Mouse (Mus musculus): ENCODE measurements around the gene Zfp266.
"Not testable (repeated sequence)": the region's sequence is repeated elsewhere in the genome, so short reads cannot be mapped to it uniquely, and the experiment has no call there.

Gene Zfp266

GRCm38 (mm10) chr9:20521306-20521957 lies at the start of gene Zfp266:
Gene Zfp266, minus strand, starts transcription at chr9:20521417.
- DNase-seq (ENCODE audit: low spot score): peak; percentile 90

DNA sequence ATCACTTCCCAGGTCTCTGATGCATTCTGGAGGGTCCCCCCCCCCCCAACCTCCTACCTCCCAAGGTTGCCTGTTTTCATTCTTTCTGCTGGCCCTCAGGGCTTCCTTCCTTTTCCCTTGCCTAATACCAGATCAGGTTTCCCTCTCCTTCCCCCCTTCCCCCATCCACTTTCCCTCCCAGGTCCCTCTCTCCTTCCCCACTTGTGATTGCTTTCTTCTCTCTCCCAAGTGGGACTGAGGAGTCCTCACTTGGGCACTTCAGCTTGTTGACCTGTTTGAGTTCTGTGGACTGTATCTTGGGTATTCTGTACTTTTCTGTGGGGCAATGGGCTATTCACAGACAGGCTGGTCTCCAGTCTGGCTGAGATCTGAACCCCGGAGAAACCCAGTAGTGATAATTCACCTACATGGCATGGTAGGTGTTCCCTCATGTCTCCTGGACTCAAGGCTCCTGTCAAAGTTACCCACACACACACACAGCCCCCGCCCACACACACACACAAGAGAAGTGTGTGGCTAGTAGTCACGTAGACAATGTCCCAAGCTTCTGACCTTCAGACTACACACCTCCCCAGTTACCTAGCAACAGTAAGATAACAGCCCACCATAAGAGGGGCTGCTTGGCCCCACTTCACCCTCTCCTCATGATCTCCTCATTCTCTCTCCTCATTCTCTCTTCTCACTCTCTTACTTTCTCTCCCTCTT lies 44.3 kb upstream of the Zfp266 start:
- not testable (repeated sequence) for DNase-seq (ENCODE audit: low spot score)

DNA sequence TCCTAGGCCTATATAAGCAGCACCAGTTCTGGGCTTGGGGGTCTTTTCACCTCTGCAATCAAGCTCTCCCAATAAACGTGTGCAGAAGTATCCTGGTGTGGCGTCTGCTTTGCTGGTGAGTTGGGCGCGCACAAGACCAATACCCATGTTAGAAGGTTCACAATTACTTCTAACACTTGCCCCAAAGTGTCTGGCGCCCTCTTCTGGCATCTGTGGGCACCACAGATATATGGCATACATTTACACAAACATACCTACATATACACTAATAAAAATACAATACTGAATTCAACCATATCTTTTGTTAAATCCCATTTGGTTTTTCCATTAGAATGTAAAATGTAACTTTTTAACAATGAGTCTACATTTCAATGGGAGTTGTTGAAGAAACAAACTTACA lies 41.0 kb upstream of the Zfp266 start:
- DNase-seq (ENCODE audit: low spot score): no peak

DNA sequence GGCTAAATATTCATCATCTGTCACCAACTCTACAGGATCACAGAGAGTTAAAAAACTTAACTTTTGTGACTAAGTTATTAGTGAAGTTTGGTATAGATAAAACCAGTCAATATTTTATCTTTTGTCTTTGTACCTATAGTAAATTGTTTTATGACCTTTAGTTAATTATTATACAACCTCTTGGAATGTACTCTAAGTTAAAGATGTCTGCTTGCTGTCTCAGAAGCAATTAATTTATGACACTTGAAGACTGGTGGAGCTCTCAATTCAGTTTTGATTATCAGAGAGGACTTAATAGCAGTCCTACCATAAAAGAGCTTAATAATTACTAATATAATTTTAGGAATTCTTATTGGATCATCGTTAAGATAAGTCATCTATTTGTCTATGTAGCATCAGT lies 31.5 kb upstream of the Zfp266 start:
- no peak for DNase-seq (ENCODE audit: low spot score)

DNA sequence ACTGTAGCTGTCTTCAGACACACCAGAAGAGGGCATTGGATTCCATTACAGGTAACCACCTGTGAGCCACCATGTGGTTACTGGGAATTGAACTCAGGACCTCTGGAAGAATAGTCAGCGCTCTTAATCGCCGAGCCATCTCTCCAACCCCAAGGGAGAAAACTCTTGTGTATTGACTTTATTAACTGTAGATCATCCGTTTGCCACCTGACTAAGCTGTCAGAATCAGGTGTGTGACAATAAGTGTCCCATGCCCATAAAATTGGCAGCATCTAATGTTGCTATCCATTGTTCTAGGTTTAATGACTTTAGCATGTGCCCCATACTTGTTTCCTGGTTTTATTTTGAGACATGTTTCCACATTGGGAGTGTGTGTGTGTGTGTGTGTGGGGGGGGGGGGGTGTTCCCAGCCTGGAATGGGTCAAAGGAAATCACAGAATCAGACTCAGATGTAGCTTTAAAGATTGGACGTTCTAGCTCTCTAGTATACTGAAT lies 30.6 kb upstream of the Zfp266 start:
- no peak for DNase-seq (ENCODE audit: low spot score)

DNA sequence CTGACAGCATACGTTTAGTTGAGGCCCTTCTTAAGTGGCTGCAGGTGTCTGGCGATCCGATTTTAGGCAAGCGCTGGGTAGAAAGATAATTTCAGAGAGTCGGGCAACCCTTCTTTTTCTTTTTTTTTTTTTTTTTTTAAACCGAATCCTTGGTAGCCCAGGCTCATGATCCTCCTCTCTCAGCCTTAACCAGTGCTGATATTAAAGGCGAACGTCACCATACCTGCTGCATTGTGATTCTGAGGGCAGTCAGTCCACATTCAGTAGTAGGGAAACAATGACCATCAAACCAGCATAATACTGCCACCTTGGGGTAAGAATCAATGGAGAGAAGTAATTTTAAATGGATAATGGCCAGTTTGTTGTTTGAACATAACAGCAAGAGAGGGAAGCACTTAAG lies 23.9 kb upstream of the Zfp266 start:
- DNase-seq (ENCODE audit: low spot score): no peak

GRCm38 (mm10) chr9:20544070-20544821 lies 23.0 kb upstream of the Zfp266 start:
- peak; percentile 77 for DNase-seq (ENCODE audit: low spot score)

DNA sequence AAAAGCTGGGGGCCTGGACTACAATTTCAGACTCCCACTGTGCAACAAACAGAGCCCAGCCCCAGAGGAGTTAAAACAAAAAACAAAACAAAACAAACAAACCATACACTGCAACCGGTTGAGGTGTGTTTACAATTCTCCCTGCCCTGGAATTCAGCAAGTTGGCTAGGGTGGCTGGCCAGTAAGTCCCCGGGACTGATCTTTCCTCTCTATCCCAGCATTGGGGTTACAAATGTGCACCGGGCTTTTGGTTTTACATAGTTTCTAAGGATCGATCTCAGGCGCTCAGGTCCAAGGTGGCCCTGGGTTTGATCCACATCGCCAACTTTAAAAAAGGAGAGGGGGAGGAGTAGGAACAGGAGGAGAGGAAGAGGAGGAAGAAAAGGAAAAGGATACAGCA lies 22.3 kb upstream of the Zfp266 start:
- DNase-seq (ENCODE audit: low spot score): no peak

DNA sequence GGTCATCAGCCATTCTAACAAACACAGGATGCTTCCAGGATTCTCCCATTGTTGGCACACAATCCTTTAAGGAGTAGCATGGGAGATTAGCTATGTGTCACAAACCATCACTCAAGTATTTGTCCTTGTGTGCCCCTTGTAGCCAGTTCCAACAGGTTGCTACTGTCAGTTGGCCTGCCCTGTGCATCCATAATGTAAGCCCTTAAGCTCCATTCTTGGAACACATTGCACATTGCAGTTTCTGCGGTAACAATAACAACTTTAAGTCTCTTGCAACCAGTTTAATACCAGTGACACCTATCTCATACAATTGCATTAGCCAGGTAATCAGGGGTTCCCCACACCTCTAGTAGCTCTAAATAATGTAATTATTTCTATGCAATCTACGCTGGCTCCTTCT lies 15.4 kb upstream of the Zfp266 start:
- no peak for DNase-seq (ENCODE audit: low spot score)

- DNase-seq (ENCODE audit: low spot score): no peak
These were observed 13.2 kb upstream of the Zfp266 start for GRCm38 (mm10) chr9:20534326-20534926.

- no peak for DNase-seq (ENCODE audit: low spot score)
These were observed 546 bp downstream of the Zfp266 start for GRCm38 (mm10) chr9:20520531-20521210.

GRCm38 (mm10) chr9:20519949-20520348 lies 1.3 kb downstream of the Zfp266 start:
- DNase-seq (ENCODE audit: low spot score): no peak

DNA sequence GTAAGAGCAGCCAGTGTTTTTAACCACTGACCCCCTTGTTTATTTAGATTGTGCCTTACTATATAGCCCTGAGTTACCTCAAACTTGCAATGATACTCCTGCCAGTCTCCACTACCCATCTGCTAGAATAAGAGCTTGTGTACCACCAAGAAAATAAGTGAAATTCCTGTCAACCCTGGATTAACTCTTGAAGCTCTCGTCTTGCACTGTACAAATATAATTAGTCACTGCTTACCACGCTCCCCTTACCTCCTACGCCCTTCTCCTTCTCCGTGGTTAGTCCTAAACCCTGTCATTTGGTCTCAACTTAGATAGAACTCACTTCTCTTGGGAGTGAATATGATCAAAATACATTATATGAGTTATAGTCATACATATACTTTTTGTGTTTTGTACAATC lies 2.5 kb downstream of the Zfp266 start:
- no peak for DNase-seq (ENCODE audit: low spot score)

DNA sequence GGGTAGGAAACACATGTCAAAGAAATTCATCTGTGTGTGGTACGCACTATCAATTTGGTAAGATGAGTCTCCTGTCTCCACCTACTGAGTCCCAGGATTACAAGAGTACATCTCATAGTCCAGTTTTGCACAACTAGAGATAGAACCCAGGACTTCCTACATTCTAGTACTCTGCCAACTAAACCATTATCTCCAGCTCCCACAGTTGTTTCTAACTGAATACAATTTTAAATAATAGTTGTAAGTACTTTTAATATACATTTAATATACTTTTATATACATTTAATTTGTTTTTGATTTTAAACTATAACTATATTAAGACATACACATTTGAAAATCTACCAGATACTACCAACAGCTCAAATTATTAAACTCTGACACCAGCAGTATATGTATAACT lies 3.5 kb downstream of the Zfp266 start:
- DNase-seq (ENCODE audit: low spot score): no peak

DNA sequence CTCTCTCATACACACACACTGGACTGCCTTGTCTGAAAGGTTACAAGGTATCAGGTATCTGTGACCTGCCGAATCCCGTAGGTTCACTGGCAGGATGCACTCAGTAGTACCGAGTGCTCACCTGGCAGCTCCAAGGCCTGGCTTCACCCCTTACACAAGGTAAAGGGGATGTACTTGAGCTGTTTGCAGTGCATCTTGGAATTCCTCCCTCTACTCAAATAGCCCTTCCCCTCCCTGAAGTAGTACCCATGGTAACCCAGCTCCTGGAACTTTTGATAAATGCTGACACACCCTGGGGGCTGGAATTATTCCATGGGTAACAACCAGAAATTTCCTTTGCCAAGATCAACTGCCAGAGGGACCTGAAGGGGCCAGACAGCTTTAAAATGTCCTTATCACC lies 7.2 kb downstream of the Zfp266 start:
- no peak for DNase-seq (ENCODE audit: low spot score)

GRCm38 (mm10) chr9:20512714-20513113 lies 8.5 kb downstream of the Zfp266 start:
- DNase-seq (ENCODE audit: low spot score): no peak

- no peak for DNase-seq (ENCODE audit: low spot score)
These were observed 9.6 kb downstream of the Zfp266 start for GRCm38 (mm10) chr9:20511645-20512044.

GRCm38 (mm10) chr9:20510346-20510745 lies 10.9 kb downstream of the Zfp266 start:
- no peak for DNase-seq (ENCODE audit: low spot score)

GRCm38 (mm10) chr9:20509676-20510075 lies 11.5 kb downstream of the Zfp266 start:
- no peak for DNase-seq (ENCODE audit: low spot score)

GRCm38 (mm10) chr9:20504801-20505200 lies 16.4 kb downstream of the Zfp266 start:
- DNase-seq (ENCODE audit: low spot score): no peak

- no peak for DNase-seq (ENCODE audit: low spot score)
These were observed 27.9 kb downstream of the Zfp266 start for GRCm38 (mm10) chr9:20493281-20493680.
